11 mouse cellular contexts compared by ENCODE assay signal in the genomic region with DNA sequence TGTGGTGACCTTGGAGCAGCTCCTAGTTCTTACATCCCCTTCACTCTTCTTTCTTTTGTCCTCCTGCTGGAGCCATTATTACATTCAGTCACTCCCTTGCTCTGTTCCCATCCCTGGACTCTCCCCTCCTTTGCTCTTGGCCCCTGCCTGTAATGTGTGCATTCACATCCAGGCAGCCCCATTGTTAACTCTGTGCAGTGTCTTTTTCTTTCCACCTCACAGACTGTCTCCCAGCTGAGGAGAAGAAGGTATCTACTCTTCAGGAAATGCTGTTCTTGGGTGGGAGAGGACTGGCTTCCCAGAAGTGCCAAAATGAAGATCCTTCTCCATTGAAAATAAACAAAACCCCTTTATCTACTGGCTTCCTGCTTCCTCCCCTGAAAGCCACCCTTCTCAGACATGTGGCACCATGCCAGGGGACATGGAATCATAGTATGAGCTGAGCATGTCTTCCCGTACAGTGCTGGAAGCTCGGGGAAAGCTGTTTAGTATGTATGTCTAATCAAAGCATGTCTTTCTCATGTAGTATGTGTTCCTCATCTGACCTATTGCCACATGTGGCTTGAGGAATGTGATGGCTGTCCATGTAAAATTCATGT. TPM values are rescaled to one million over a fixed set of nuclear protein-coding genes. Genes with fewer than 3 reads are reported as not detected.
DNase-seq lines count a peak whose midpoint lies in the region; TF ChIP-seq lines count a peak whose summit lies in the region.
"Had no signal": no experiment of that assay in that cellular context is flagged by ENCODE, and none has a peak within 500 bp of the region (broad histone marks: within the 10 kb centered on the region; RNA-seq: fewer than 3 reads in every experiment).

No protein-coding gene starts in this region.

- no peaks in the 10 kb centered on the region for H3K36me3 ChIP-seq in thymus, adult 2 months (ENCODE audit: control insufficient read depth, insufficient read depth, low read length)
- H3K36me3 ChIP-seq in limb, embryonic 10.5 days, result no peaks in the 10 kb centered on the region

- 93% methylated on average over 2 of the region's 2 CpGs for WGBS in thymus, adult 2 months
- WGBS in limb, embryonic 10.5 days, result 89% methylated on average over 2 of the region's 2 CpGs

- no peak overlapping the region for H3K4me3 ChIP-seq in thymus, adult 2 months (ENCODE audit: control insufficient read depth, insufficient read depth, low read length)
- no peak overlapping the region for H3K4me3 ChIP-seq in limb, embryonic 10.5 days
- H3K4me3 ChIP-seq: left cerebral cortex, adult 2 months had no signal

- TF ChIP-seq CTCF in thymus, adult 2 months (IDR thresholded peaks at IDR 0.05; ENCODE audit: borderline replicate concordance, control insufficient read depth, extremely low read depth, insufficient read depth, low read length, poor library complexity), result no peak

- H3K27ac ChIP-seq in thymus, adult 2 months (ENCODE audit: control insufficient read depth, insufficient read depth, low read length), result peak overlapping the region; percentile 24; the same call in 1 of the 2 replicates
- H3K27ac ChIP-seq in limb, embryonic 10.5 days, result no peak overlapping the region
- H3K27ac ChIP-seq: left cerebral cortex, adult 2 months; stomach, postnatal 0 days had no signal

- no peaks in the 10 kb centered on the region for H3K9me3 ChIP-seq in limb, embryonic 10.5 days (replicated peaks)

- DNase-seq in heart, adult 18-20 months, result peak; percentile 31 to 36
- DNase-seq in heart, postnatal 25 days (ENCODE audit: low spot score), result no peak
- DNase-seq in thymus, adult 2 months, result no peak
- no peak for DNase-seq in thymus, postnatal 0 days (ENCODE audit: low spot score)
- DNase-seq in kidney, postnatal 14 days, result peak; percentile 64
- DNase-seq in right cerebral cortex, adult 2 months (ENCODE audit: low spot score in 2 of 2), result no peak
- no peak for DNase-seq in right cerebral cortex, adult 18-20 months
- DNase-seq in limb, embryonic 10.5 days (ENCODE audit: low spot score), result no peak

- no peaks in the 10 kb centered on the region for H3K27me3 ChIP-seq in thymus, adult 2 months (ENCODE audit: control insufficient read depth, insufficient read depth, low read length)
- H3K27me3 ChIP-seq in limb, embryonic 10.5 days (ENCODE audit: low read depth, poor library complexity, severe bottlenecking), result no peaks in the 10 kb centered on the region
- H3K27me3 ChIP-seq: Patski had no signal

- intact Hi-C loops in heart, postnatal 25 days (cut with DNase I), result no loop called here

- no peaks in the 10 kb centered on the region; the same call in 1 of the 2 replicates for H3K4me1 ChIP-seq in thymus, adult 2 months (replicated peaks; ENCODE audit: control insufficient read depth, insufficient read depth, low read length)
- H3K4me1 ChIP-seq in limb, embryonic 10.5 days, result no peaks in the 10 kb centered on the region

- TF ChIP-seq POLR2A in thymus, adult 2 months (IDR thresholded peaks at IDR 0.05; ENCODE audit: control insufficient read depth, extremely low read depth, insufficient read depth, low read length, poor library complexity), result no peak

RNA-seq across cellular contexts. Expression of gene Hivep3, which starts 17.9 kb away (rescaled TPM):
- total RNA-seq in heart, adult 18-20 months (2021), result 1 to 10 TPM; 5.3 to 6.8 TPM
- total RNA-seq in heart, postnatal 25 days (2021), result 1 to 10 TPM; 5.1 to 5.2 TPM
- polyA plus RNA-seq in thymus, adult 2 months (2012; rRNA removed), result 40.0 and 65.7 TPM in 2 replicates
- 23.3 and 23.7 TPM in 2 replicates for polyA plus RNA-seq in thymus, postnatal 0 days (2015; fragmentation: Nextera tagmentation; extraction: Ambion mirVana)
- 0.55 and 0.56 TPM in 2 replicates for polyA plus RNA-seq in limb, embryonic 10.5 days (2016; fragmentation: Nextera tagmentation; extraction: Ambion mirVana)

Comparison
In these comparisons a context has a peak if more than half of its experiments do, and no peak if none do; other contexts are left out.
1. DNase-seq: peak in heart, adult 18-20 months (2 of 2) and kidney, postnatal 14 days (single experiment); none in heart, postnatal 25 days (single experiment), thymus, adult 2 months (single experiment), thymus, postnatal 0 days (single experiment), right cerebral cortex, adult 2 months (0 of 2), right cerebral cortex, adult 18-20 months (single experiment) and limb, embryonic 10.5 days (single experiment).
2. RNA of gene Hivep3, which starts 17.9 kb away (polyA plus RNA-seq): 40.0 to 65.7 TPM in thymus, adult 2 months and 23.3 to 23.7 TPM in thymus, postnatal 0 days; 0.55 to 0.56 TPM in limb, embryonic 10.5 days; every median in the first group is over 10 times any median in the second.